ENCODE assay signal across 13 mouse cellular contexts in genomic region chr6:41556389-41556788, GRCm38 (mm10). TPM values are rescaled to one million over a fixed set of nuclear protein-coding genes. Genes with fewer than 3 reads are reported as not detected.
DNase-seq lines count a peak whose midpoint lies in the region; ATAC-seq and TF ChIP-seq lines count a peak whose summit lies in the region.
"Had no signal": no experiment of that assay in that cellular context is flagged by ENCODE, and none has a peak within 500 bp of the region (broad histone marks: within the 10 kb centered on the region; RNA-seq: fewer than 3 reads in every experiment).

No protein-coding gene starts in this region.

- H3K4me1 ChIP-seq in liver, postnatal 0 days (ENCODE audit: insufficient read depth): peaks cover 6% of the 10 kb centered on the region; the same call in 1 of the 2 replicates
- H3K4me1 ChIP-seq in liver, embryonic 12.5 days: no peaks in the 10 kb centered on the region
- no peaks in the 10 kb centered on the region for H3K4me1 ChIP-seq in forebrain, embryonic 16.5 days (replicated peaks; ENCODE audit: control insufficient read depth, insufficient read depth, low read length)
- H3K4me1 ChIP-seq: neural tube, embryonic 13.5 days had no signal

- H3K4me2 ChIP-seq in liver, postnatal 0 days (ENCODE audit: low read depth, low read length): no peak overlapping the region
- H3K4me2 ChIP-seq in liver, embryonic 12.5 days: no peak overlapping the region
- no peak overlapping the region for H3K4me2 ChIP-seq in forebrain, embryonic 16.5 days (ENCODE audit: low read length)
- H3K4me2 ChIP-seq: neural tube, embryonic 13.5 days had no signal

- no peaks in the 10 kb centered on the region for H3K36me3 ChIP-seq in liver, postnatal 0 days (replicated peaks; ENCODE audit: insufficient read depth, low read length)
- H3K36me3 ChIP-seq in liver, embryonic 12.5 days: no peaks in the 10 kb centered on the region
- no peaks in the 10 kb centered on the region for H3K36me3 ChIP-seq in forebrain, embryonic 16.5 days (ENCODE audit: control insufficient read depth, insufficient read depth)
- H3K36me3 ChIP-seq: neural tube, embryonic 13.5 days had no signal

- no peak overlapping the region for H3K27ac ChIP-seq in liver, postnatal 0 days (ENCODE audit: low read depth)
- no peak overlapping the region for H3K27ac ChIP-seq in liver, embryonic 12.5 days
- H3K27ac ChIP-seq in forebrain, embryonic 16.5 days (ENCODE audit: low read length): no peak overlapping the region
- H3K27ac ChIP-seq: gastrocnemius, adult 2 months; neural tube, embryonic 13.5 days had no signal

- H3K27me3 ChIP-seq in liver, postnatal 0 days (ENCODE audit: insufficient read depth, low read length): no peaks in the 10 kb centered on the region
- no peaks in the 10 kb centered on the region for H3K27me3 ChIP-seq in liver, embryonic 12.5 days (replicated peaks)
- no peaks in the 10 kb centered on the region for H3K27me3 ChIP-seq in forebrain, embryonic 16.5 days (replicated peaks; ENCODE audit: control insufficient read depth, insufficient read depth, low read length)
- H3K27me3 ChIP-seq: neural tube, embryonic 13.5 days had no signal

- TF ChIP-seq EP300 in liver, postnatal 0 days (IDR thresholded peaks at IDR 0.05; ENCODE audit: low read depth): no peak

- H3K9me3 ChIP-seq in liver, postnatal 0 days (ENCODE audit: low read length): no peaks in the 10 kb centered on the region
- no peaks in the 10 kb centered on the region for H3K9me3 ChIP-seq in liver, embryonic 12.5 days (replicated peaks)
- no peaks in the 10 kb centered on the region for H3K9me3 ChIP-seq in forebrain, embryonic 16.5 days (ENCODE audit: control insufficient read depth, low read length)
- H3K9me3 ChIP-seq: neural tube, embryonic 13.5 days had no signal

- TF ChIP-seq CTCF in liver, postnatal 0 days (IDR thresholded peaks at IDR 0.05; ENCODE audit: low read depth): peak; percentile 48

- H3K9ac ChIP-seq in liver, postnatal 0 days (replicated peaks): no peak overlapping the region
- H3K9ac ChIP-seq in liver, embryonic 12.5 days: no peak overlapping the region
- H3K9ac ChIP-seq in forebrain, embryonic 16.5 days (replicated peaks; ENCODE audit: low read depth, low read length): no peak overlapping the region
- H3K9ac ChIP-seq: neural tube, embryonic 13.5 days had no signal

- DNase-seq in embryo, embryonic 10.5 days (ENCODE audit: low spot score): peak; percentile 45
- no peak for DNase-seq in embryo, embryonic 9.5 days (ENCODE audit: extremely low spot score)
- no peak for DNase-seq in liver, postnatal 0 days
- DNase-seq in retina, embryonic 14.5 days (ENCODE audit: low spot score): peak; percentile 54
- no peak for DNase-seq in lung, postnatal 25 days (ENCODE audit: low spot score)
- no peak for DNase-seq in kidney, postnatal 25 days
- DNase-seq: adrenal gland, postnatal 10 days; cerebellum, postnatal 25 days; gastrocnemius, adult 2 months had no signal

- no peak for ATAC-seq in liver, postnatal 0 days
- no peak for ATAC-seq in liver, embryonic 12.5 days
- ATAC-seq in forebrain, embryonic 16.5 days: peak; percentile 73

- no peak overlapping the region for H3K4me3 ChIP-seq in liver, postnatal 0 days (ENCODE audit: low read depth, low read length)
- H3K4me3 ChIP-seq in liver, embryonic 12.5 days: no peak overlapping the region
- H3K4me3 ChIP-seq in forebrain, embryonic 16.5 days (replicated peaks; ENCODE audit: low read length): no peak overlapping the region
- H3K4me3 ChIP-seq: gastrocnemius, adult 2 months; neural tube, embryonic 13.5 days had no signal

RNA-seq across cellular contexts. Expression of gene Prss2, which starts 34.8 kb away (rescaled TPM):
- 0.18 and 10.5 TPM in 2 replicates for polyA plus RNA-seq in liver, postnatal 0 days (2015; fragmentation: Nextera tagmentation; extraction: Ambion mirVana)
- polyA plus RNA-seq in liver, embryonic 12.5 days (2016; fragmentation: Nextera tagmentation; extraction: Ambion mirVana): 0.22 TPM in 1 of 2 replicates, not detected in the other
- not detected in 2 replicates for polyA plus RNA-seq in forebrain, embryonic 16.5 days (2015; fragmentation: Nextera tagmentation; extraction: Ambion mirVana)
- polyA plus RNA-seq: lung, embryonic 16.5 days; neural tube, embryonic 13.5 days had no signal

RNA-seq across cellular contexts. Expression of gene Ephb6, which starts 48.9 kb away (rescaled TPM):
- polyA plus RNA-seq in liver, postnatal 0 days (2015; fragmentation: Nextera tagmentation; extraction: Ambion mirVana): 0.25 and 0.28 TPM in 2 replicates
- 2.4 and 2.9 TPM in 2 replicates for polyA plus RNA-seq in liver, embryonic 12.5 days (2016; fragmentation: Nextera tagmentation; extraction: Ambion mirVana)
- polyA plus RNA-seq in forebrain, embryonic 16.5 days (2015; fragmentation: Nextera tagmentation; extraction: Ambion mirVana): 37.7 and 39.4 TPM in 2 replicates

Comparison
In these comparisons a context has a peak if more than half of its experiments do, and no peak if none do; other contexts are left out.
1. DNase-seq: peak in embryo, embryonic 10.5 days (single experiment) and retina, embryonic 14.5 days (single experiment); none in embryo, embryonic 9.5 days (single experiment), liver, postnatal 0 days (single experiment), lung, postnatal 25 days (single experiment) and kidney, postnatal 25 days (0 of 2).